Mouse (Mus musculus) midbrain, embryonic 11.5 days (tissue): ENCODE measurements around the gene Gnaq. TPM values are rescaled to one million over a fixed set of nuclear protein-coding genes. Genes with fewer than 3 reads are reported as not detected.

Experiments used
- ATAC-seq: fragments of 200-750 bp; cut with Nextera tagmentation; 2 replicates; pipeline ENCODE4 v1.8.0; 2017; ENCODE audit warnings: moderate TSS enrichment, moderate library complexity; ENCODE audit not compliant: low FRiP score
- DNase-seq: peaks from one replicate; pipeline ENCODE4 v3.0.0; 2015; ENCODE audit warnings: low spot score; ENCODE audit errors: missing footprints
- H3K27ac ChIP-seq: fragments of 300-500 bp; sonication (generic); 2 replicates; pipeline ENCODE4 v1.5.1; 2014; ENCODE audit warnings: low read depth, low read length
- H3K27me3 ChIP-seq: fragments of 300-500 bp; sonication (generic); 2 replicates; pipeline ENCODE4 v1.6.1; 2014; ENCODE audit warnings: mild to moderate bottlenecking, low read length, moderate library complexity, mixed read lengths; ENCODE audit not compliant: control insufficient read depth, insufficient read depth
- H3K36me3 ChIP-seq: fragments of 300-500 bp; sonication (generic); 2 replicates; pipeline ENCODE4 v1.6.1; 2014; ENCODE audit warnings: mild to moderate bottlenecking, low read length, moderate library complexity, mixed read lengths; ENCODE audit not compliant: control insufficient read depth, insufficient read depth
- H3K4me1 ChIP-seq: fragments of 300-500 bp; sonication (generic); 2 replicates; pipeline ENCODE4 v1.6.1; 2014; ENCODE audit warnings: low read length; ENCODE audit not compliant: control insufficient read depth, insufficient read depth
- H3K4me2 ChIP-seq: fragments of 300-500 bp; sonication (generic); 2 replicates; pipeline ENCODE4 v1.6.1; 2014; ENCODE audit warnings: mild to moderate bottlenecking, moderate library complexity
- H3K4me3 ChIP-seq: fragments of 300-500 bp; sonication (generic); 2 replicates; pipeline ENCODE4 v1.5.1; 2014; ENCODE audit warnings: low read depth, low read length
- H3K9ac ChIP-seq: fragments of 300-500 bp; sonication (generic); 2 replicates; pipeline ENCODE4 v1.6.1; 2014; ENCODE audit warnings: low read length
- H3K9me3 ChIP-seq: fragments of 300-500 bp; sonication (generic); 2 replicates; pipeline ENCODE4 v1.6.1; 2016; ENCODE audit warnings: low read length; ENCODE audit not compliant: control insufficient read depth
- WGBS: fragments of 180-500 bp; shearing (Covaris S2); extraction: QIAGEN DNeasy Blood & Tissue Kit; methylation state at CpG from one replicate; pipeline ENCODE4 v1.1.7; 2014; 5-methylcytosine and 5-hydroxymethylcytosine counted together
- polyA plus RNA-seq: library from polyadenylated mRNA; unstranded; fragments of >200 nt; fragmentation: Nextera tagmentation; extraction: Ambion mirVana; gene quantifications from 2 replicates; pipeline ENCODE4 v1.2.1, GENCODE M21; 2014

Gnaq gene
- polyA plus RNA-seq, 1 experiment from 2014 or later: 24.0 TPM

GRCm38 (mm10) chr19:16177139-16177727 lies 44.6 kb downstream of the Gnaq start:
- Histone ChIP-seq H3K36me3 (no peaks in the 10 kb centered on the region), H3K9ac (no peak overlapping the region), H3K4me1 (peaks cover 6% of the 10 kb centered on the region), H3K27me3 (no peaks in the 10 kb centered on the region), H3K4me3 (no peak overlapping the region), H3K9me3 (no peaks in the 10 kb centered on the region), H3K27ac (no peak overlapping the region), H3K4me2 (no peak overlapping the region)
- 93% methylated on average over 8 of the region's 8 CpGs for WGBS
- no peak for ATAC-seq
- DNase-seq: no peak

DNA sequence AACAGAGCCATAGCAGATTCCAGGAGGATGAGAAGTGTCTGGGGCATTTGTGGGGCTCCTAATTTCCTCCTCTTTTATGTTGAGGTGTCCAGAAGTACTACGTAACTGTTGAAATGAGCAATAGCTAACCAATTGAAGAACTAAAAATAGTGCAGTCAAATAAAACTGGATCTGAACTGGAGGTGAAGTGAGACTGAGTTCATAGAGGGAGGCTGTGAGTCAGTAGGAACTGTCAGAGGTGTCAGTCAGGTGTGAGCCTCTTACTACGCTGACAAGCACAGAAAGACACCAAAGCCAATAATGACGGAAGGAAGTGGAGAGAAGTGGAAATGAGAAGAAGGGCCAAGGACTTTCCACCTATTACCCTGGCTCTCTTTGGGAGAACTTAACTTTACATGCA lies 48.6 kb downstream of the Gnaq start:
- Histone ChIP-seq H3K9ac (no peak overlapping the region), H3K9me3 (no peaks in the 10 kb centered on the region), H3K4me2 (no peak overlapping the region), H3K27ac (no peak overlapping the region), H3K4me3 (no peak overlapping the region), H3K4me1 (no peaks in the 10 kb centered on the region), H3K36me3 (no peaks in the 10 kb centered on the region), H3K27me3 (no peaks in the 10 kb centered on the region)
- WGBS: 91% methylated on average over 3 of the region's 3 CpGs
- ATAC-seq (no peak), DNase-seq (no peak)

DNA sequence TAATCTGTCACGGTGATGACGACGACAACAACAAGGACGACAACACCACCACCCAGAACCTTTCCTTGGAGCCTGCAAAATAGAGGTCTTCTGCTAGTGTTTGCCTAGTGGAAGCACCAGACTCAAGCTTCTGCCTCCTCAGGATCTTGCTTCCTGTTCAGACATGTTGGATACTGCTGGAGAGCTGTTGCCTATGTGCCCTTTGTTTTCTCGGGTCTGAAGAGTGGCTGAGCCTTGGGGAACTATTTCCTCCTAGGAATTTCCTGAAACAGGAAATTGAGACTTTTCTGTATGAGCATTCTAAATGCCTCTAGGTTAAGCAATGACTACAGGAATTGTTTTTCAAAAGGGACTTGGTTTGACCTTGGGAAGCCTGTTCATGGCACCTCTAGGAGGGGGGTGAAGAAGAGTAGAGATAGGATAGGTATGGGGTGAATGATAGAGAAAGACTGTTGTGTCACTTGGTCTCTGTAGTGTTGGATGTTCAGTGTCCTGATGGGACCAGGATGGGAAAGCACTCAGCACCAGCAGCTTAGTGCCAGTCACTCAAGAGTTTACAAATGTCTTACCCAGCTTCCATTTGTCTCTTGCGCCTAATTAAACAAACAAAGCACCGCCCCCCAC lies 49.3 kb downstream of the Gnaq start:
- 89% methylated on average over 7 of the region's 7 CpGs for WGBS
- Histone ChIP-seq H3K9me3 (no peaks in the 10 kb centered on the region), H3K27me3 (no peaks in the 10 kb centered on the region), H3K36me3 (no peaks in the 10 kb centered on the region), H3K27ac (no peak overlapping the region), H3K4me1 (no peaks in the 10 kb centered on the region), H3K4me2 (no peak overlapping the region), H3K9ac (no peak overlapping the region), H3K4me3 (no peak overlapping the region)
- ATAC-seq: no peak
- DNase-seq: no peak

GRCm38 (mm10) chr19:16183592-16184365 lies 51.1 kb downstream of the Gnaq start:
- Histone ChIP-seq H3K4me1 (no peaks in the 10 kb centered on the region), H3K27me3 (no peaks in the 10 kb centered on the region), H3K9ac (no peak overlapping the region), H3K36me3 (no peaks in the 10 kb centered on the region), H3K4me2 (no peak overlapping the region), H3K27ac (no peak overlapping the region), H3K4me3 (no peak overlapping the region), H3K9me3 (no peaks in the 10 kb centered on the region)
- WGBS: 87% methylated on average over 10 of the region's 10 CpGs
- DNase-seq: no peak
- no peak for ATAC-seq

DNA sequence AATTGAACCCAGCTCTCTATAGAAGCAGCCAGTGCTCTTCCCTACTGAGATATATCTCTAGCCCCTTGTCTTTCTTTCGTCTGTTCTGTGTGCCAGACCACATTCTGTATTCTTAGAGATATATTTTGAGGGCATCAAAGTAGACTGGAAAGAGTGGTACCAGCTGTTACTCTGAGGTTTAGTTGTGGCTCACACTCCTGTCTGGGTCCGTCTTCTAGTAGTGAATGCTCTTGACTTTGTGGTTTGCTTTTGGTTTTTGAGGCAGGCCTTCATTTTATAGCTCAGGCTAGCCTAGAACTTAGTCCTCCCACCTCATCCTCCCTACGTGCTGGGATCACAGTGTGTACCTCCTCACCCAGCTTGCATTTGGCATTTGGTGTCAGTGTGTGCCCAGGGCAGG lies 54.4 kb downstream of the Gnaq start:
- 92% methylated on average over 3 of the region's 3 CpGs for WGBS
- no peaks in the 10 kb centered on the region for H3K36me3 ChIP-seq
- ATAC-seq: no peak
- DNase-seq: no peak
- H3K4me2 ChIP-seq: no peak overlapping the region
- H3K4me1 ChIP-seq: no peaks in the 10 kb centered on the region
- H3K27ac ChIP-seq: no peak overlapping the region
- no peaks in the 10 kb centered on the region for H3K27me3 ChIP-seq
- no peak overlapping the region for H3K9ac ChIP-seq
- no peak overlapping the region for H3K4me3 ChIP-seq
- H3K9me3 ChIP-seq: no peaks in the 10 kb centered on the region

DNA sequence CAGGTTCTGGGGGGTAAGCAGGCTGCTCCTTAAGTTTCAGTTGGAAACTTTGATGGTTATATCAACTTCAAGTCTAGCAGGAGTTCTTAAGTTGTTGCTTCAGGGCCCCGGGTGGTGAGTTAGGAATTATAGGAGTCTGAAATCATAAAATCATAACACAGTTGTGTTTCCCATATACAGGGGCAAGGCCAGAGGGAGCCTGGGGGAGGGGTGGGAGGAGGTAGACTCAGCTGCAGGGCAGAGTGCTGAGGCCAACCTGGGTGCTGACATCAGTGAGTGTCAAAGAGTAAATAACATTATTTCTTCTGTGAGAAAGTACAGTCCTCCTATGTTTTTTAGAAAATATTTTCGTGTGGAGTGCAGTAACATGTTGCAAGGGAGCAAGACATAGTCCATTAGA lies 55.3 kb downstream of the Gnaq start:
- WGBS: 84% methylated on average over 2 of the region's 2 CpGs
- no peaks in the 10 kb centered on the region for H3K9me3 ChIP-seq

GRCm38 (mm10) chr19:16189066-16189765 lies 56.6 kb downstream of the Gnaq start:
- H3K27me3 ChIP-seq: no peaks in the 10 kb centered on the region
- WGBS: 88% methylated on average over 9 of the region's 9 CpGs
- H3K9ac ChIP-seq: no peak overlapping the region

More for the DNA sequence above, 55.3 kb downstream of the Gnaq start:
- ATAC-seq (no peak), DNase-seq (no peak)
- no peaks in the 10 kb centered on the region for H3K36me3 ChIP-seq
- no peaks in the 10 kb centered on the region for H3K4me1 ChIP-seq
- no peak overlapping the region for H3K4me3 ChIP-seq
- H3K4me2 ChIP-seq: no peak overlapping the region
- no peak overlapping the region for H3K9ac ChIP-seq
- H3K27me3 ChIP-seq: no peaks in the 10 kb centered on the region
- no peak overlapping the region for H3K27ac ChIP-seq

DNA sequence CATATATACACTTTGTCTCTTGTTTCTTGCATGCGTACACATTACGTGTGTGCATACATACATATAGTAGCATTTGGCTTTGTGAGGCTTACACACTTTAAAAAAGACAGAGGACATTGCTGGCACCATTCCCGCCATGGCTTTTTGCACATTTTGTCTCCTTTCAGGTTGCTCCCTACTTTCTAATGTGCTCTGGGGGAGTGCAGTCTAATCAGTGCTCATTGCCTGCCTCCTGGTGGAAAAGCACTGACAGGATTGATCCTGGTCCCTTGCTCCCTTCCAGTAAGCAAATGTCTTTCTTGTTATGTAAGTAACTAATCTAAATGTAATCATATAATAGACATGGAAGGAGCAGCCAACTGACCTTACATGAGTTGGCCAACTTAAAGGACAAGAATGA lies 65.5 kb downstream of the Gnaq start:
- DNase-seq: no peak
- WGBS: 91% methylated on average over 3 of the region's 3 CpGs

More at GRCm38 (mm10) chr19:16189066-16189765, 56.6 kb downstream of the Gnaq start:
- Histone ChIP-seq H3K4me2 (no peak overlapping the region), H3K4me3 (no peak overlapping the region), H3K4me1 (no peaks in the 10 kb centered on the region), H3K9me3 (no peaks in the 10 kb centered on the region), H3K27ac (no peak overlapping the region), H3K36me3 (no peaks in the 10 kb centered on the region)
- ATAC-seq (no peak), DNase-seq (no peak)

DNA sequence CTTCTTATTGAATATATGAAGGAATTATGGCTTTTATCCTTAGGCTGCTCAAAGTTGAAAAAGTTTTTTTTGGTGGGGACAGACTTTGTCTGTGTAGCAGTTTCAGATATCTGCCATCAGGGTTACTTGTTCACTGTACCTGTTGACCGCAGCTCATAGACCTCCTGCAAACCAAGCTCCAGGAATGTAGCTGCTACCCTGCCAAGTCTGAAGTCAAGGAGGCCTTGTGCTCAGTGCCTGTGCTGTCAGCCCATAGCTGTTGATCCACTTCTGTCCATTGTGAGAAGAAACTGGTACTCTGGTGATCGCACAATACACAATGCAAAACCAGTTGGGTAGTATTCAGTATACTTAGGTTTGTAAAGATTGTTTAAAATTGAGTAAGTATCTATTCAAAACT lies 68.7 kb downstream of the Gnaq start:
- H3K36me3 ChIP-seq: no peaks in the 10 kb centered on the region
- H3K9me3 ChIP-seq: no peaks in the 10 kb centered on the region
- no peak overlapping the region for H3K4me3 ChIP-seq
- H3K27me3 ChIP-seq: no peaks in the 10 kb centered on the region
- 95% methylated on average over 2 of the region's 2 CpGs for WGBS
- H3K9ac ChIP-seq: no peak overlapping the region
- H3K4me2 ChIP-seq: no peak overlapping the region
- H3K27ac ChIP-seq: no peak overlapping the region
- ATAC-seq (no peak), DNase-seq (no peak)
- H3K4me1 ChIP-seq: no peaks in the 10 kb centered on the region

More for the DNA sequence above, 65.5 kb downstream of the Gnaq start:
- Histone ChIP-seq H3K27me3 (no peaks in the 10 kb centered on the region), H3K4me1 (no peaks in the 10 kb centered on the region), H3K4me2 (no peak overlapping the region), H3K36me3 (no peaks in the 10 kb centered on the region), H3K9me3 (no peaks in the 10 kb centered on the region), H3K27ac (no peak overlapping the region), H3K4me3 (no peak overlapping the region), H3K9ac (no peak overlapping the region)
- no peak for ATAC-seq
